Mouse (Mus musculus): ENCODE measurements around the gene Uvrag. TPM values are rescaled to one million over a fixed set of nuclear protein-coding genes. Genes with fewer than 3 reads are reported as not detected.

Uvrag gene
- total and polyA plus RNA-seq, 3 experiments: 13.1 to 29.9 (median 23.3) TPM

DNA sequence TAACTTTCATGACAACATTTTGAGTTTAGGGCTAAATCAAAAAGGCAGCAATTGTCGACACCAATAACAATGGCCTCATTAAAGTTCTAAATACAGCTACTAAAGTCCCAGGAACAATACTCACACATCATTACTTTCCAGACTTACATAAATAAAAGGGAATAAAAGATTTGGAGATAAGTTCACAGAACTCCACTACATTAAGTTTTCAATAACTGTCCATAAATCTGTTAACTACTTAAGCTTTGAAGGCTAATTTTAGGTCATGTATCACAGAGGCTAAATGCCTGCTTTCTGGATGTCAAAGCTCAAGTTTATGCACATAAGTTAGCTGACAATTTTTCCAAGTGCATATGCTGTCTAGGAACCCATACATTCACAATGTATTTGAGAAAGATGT is 184.3 kb downstream of the Uvrag start:
- no peak for ATAC-seq (ENCODE audit: extremely low read depth, insufficient number of reproducible peaks, low FRiP score, poor library complexity, severe bottlenecking)
- Histone ChIP-seq H3K4me1 (ENCODE audit: insufficient read depth, low read depth, low read length) (no peaks in the 10 kb centered on the region), H3K9me3 (replicated peaks) (no peaks in the 10 kb centered on the region), H3K27me3 (ENCODE audit: insufficient read depth, low read length) (no peaks in the 10 kb centered on the region), H3K36me3 (replicated peaks) (peaks cover 19% of the 10 kb centered on the region), H3K4me3 (ENCODE audit: low read depth, low read length) (no peak overlapping the region)
- TF ChIP-seq TAL1 (conservative IDR thresholded peaks at IDR 0.05; ENCODE audit: low read depth, low read length) (no peak), POLR2AphosphoS5 (IDR thresholded peaks at IDR 0.05; ENCODE audit: insufficient replicate concordance, low read depth, low read length) (no peak), CTCF (IDR thresholded peaks at IDR 0.05; ENCODE audit: low read depth, low read length) (no peak), GATA1 (IDR thresholded peaks at IDR 0.05; ENCODE audit: borderline replicate concordance, low read length) (no peak), GATA2 (IDR thresholded peaks at IDR 0.05; ENCODE audit: borderline replicate concordance, low read depth, low read length) (no peak)
- no peak for DNase-seq (ENCODE audit: low spot score)

DNA sequence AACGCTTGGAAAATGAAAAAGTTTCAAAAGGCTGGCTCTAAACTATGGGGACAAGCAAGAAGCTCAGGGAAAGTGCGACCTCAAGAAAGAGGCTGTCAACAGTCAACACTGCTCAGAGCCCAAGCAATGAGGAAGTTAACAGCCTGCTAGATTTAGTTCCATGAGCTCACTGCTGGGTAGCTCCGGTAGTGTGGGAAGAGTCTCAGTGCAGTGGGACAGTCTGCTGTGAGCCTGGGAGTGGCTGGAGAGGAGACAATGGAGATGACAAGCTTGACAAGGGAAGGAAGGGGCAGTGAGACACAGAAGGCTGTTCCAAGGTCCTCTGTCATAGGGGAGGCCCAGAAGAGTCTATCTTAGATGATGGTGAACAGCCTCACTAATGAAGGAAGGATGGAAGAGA is 187.3 kb downstream of the Uvrag start:
- TF ChIP-seq TAL1 (conservative IDR thresholded peaks at IDR 0.05; ENCODE audit: low read depth, low read length): no peak
- no peak for TF ChIP-seq POLR2AphosphoS5 (IDR thresholded peaks at IDR 0.05; ENCODE audit: insufficient replicate concordance, low read depth, low read length)
- TF ChIP-seq CTCF (IDR thresholded peaks at IDR 0.05; ENCODE audit: low read depth, low read length): no peak
- no peak for TF ChIP-seq GATA2 (IDR thresholded peaks at IDR 0.05; ENCODE audit: borderline replicate concordance, low read depth, low read length)
- no peak for TF ChIP-seq GATA1 (IDR thresholded peaks at IDR 0.05; ENCODE audit: borderline replicate concordance, low read length)
- Histone ChIP-seq H3K27me3 (ENCODE audit: insufficient read depth, low read length) (no peaks in the 10 kb centered on the region), H3K9me3 (replicated peaks) (no peaks in the 10 kb centered on the region), H3K36me3 (replicated peaks) (peaks cover 12% of the 10 kb centered on the region), H3K4me3 (ENCODE audit: low read depth, low read length) (no peak overlapping the region), H3K4me1 (ENCODE audit: insufficient read depth, low read depth, low read length) (no peaks in the 10 kb centered on the region)
- no peak for DNase-seq (ENCODE audit: low spot score)
- no peak for ATAC-seq (ENCODE audit: extremely low read depth, insufficient number of reproducible peaks, low FRiP score, poor library complexity, severe bottlenecking)

DNA sequence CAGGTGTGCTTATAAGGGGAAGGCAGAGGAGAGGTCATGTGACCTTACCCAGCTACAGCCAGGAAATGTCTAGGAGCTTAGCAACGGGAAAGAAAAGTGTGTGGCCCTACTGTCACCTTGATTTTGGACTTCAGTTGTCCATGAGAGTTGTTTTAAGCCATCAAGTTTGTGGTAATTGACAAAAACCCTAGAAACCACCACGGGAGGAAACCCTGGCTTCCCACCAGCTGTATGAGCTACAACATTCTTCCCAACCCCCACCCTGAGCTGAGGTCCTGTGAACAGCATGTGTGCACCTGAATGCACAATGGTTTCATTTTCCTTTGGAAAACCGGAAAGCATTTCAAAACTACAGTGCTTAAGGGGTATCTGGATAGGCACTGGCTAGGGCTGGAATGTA is 196.0 kb downstream of the Uvrag start:
- Histone ChIP-seq H3K36me3 (replicated peaks) (peaks cover 12% of the 10 kb centered on the region), H3K4me3 (ENCODE audit: low read depth, low read length) (no peak overlapping the region), H3K4me1 (ENCODE audit: insufficient read depth, low read depth, low read length) (no peaks in the 10 kb centered on the region), H3K9me3 (replicated peaks) (no peaks in the 10 kb centered on the region), H3K27me3 (ENCODE audit: insufficient read depth, low read length) (no peaks in the 10 kb centered on the region)
- ATAC-seq (ENCODE audit: extremely low read depth, insufficient number of reproducible peaks, low FRiP score, poor library complexity, severe bottlenecking): no peak
- no peak for TF ChIP-seq GATA1 (IDR thresholded peaks at IDR 0.05; ENCODE audit: borderline replicate concordance, low read length)
- no peak for TF ChIP-seq GATA2 (IDR thresholded peaks at IDR 0.05; ENCODE audit: borderline replicate concordance, low read depth, low read length)
- no peak for TF ChIP-seq POLR2AphosphoS5 (IDR thresholded peaks at IDR 0.05; ENCODE audit: insufficient replicate concordance, low read depth, low read length)
- DNase-seq (ENCODE audit: low spot score): no peak

DNA sequence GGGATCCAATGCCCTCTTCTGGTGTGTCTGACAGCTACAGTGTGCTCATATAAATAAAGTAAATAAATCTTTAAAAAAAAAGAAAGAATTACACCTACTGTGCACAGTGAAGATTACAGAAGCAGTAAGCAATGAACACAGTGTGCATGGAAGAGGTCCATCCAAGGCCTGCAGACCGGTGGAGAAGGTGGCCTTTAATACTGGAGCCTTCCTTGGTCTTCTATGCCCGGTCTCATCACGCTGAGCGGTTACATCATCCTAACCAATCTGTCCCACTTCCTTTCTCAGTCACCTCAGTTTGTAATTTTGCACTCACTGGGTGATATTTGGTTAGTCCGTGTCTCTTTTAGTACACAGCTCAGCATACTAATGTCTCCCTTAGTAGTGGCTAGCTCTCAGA is 197.3 kb downstream of the Uvrag start:
- peaks cover 17% of the 10 kb centered on the region for H3K36me3 ChIP-seq (replicated peaks)
- DNase-seq (ENCODE audit: low spot score): no peak
- no peaks in the 10 kb centered on the region for H3K9me3 ChIP-seq (replicated peaks)
- TF ChIP-seq GATA2 (IDR thresholded peaks at IDR 0.05; ENCODE audit: borderline replicate concordance, low read depth, low read length) (no peak), TAL1 (conservative IDR thresholded peaks at IDR 0.05; ENCODE audit: low read depth, low read length) (no peak), CTCF (IDR thresholded peaks at IDR 0.05; ENCODE audit: low read depth, low read length) (no peak), GATA1 (IDR thresholded peaks at IDR 0.05; ENCODE audit: borderline replicate concordance, low read length) (no peak), POLR2AphosphoS5 (IDR thresholded peaks at IDR 0.05; ENCODE audit: insufficient replicate concordance, low read depth, low read length) (no peak)
- no peak overlapping the region for H3K4me3 ChIP-seq (ENCODE audit: low read depth, low read length)
- H3K27me3 ChIP-seq (ENCODE audit: insufficient read depth, low read length): no peaks in the 10 kb centered on the region
- ATAC-seq (ENCODE audit: extremely low read depth, insufficient number of reproducible peaks, low FRiP score, poor library complexity, severe bottlenecking): no peak
- H3K4me1 ChIP-seq (ENCODE audit: insufficient read depth, low read depth, low read length): no peaks in the 10 kb centered on the region

DNA sequence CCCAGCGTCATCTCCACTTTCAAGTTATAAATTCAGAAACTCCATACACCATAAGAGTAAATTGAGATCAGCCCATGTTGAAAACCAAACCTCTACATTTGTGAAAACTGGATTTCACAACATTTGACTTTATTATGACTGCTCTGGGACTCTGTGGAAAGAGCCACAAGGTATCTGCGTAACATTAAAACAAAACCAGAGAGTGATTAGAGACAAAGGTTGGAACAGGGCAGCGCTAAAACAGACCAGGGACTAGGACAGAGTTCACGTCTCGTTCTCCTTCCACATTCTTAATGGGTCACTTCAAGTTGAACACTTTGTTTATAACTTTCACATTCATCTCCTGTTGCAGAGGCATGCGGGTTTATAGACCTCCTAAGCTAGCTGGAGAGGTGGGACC is 198.2 kb downstream of the Uvrag start:
- Histone ChIP-seq H3K27me3 (ENCODE audit: insufficient read depth, low read length) (no peaks in the 10 kb centered on the region), H3K9me3 (replicated peaks) (no peaks in the 10 kb centered on the region), H3K36me3 (replicated peaks) (peaks cover 20% of the 10 kb centered on the region), H3K4me1 (ENCODE audit: insufficient read depth, low read depth, low read length) (no peaks in the 10 kb centered on the region), H3K4me3 (ENCODE audit: low read depth, low read length) (no peak overlapping the region)
- TF ChIP-seq TAL1 (conservative IDR thresholded peaks at IDR 0.05; ENCODE audit: low read depth, low read length): no peak
- no peak for TF ChIP-seq GATA2 (IDR thresholded peaks at IDR 0.05; ENCODE audit: borderline replicate concordance, low read depth, low read length)
- TF ChIP-seq CTCF (IDR thresholded peaks at IDR 0.05; ENCODE audit: low read depth, low read length): no peak
- TF ChIP-seq GATA1 (IDR thresholded peaks at IDR 0.05; ENCODE audit: borderline replicate concordance, low read length): no peak
- TF ChIP-seq POLR2AphosphoS5 (IDR thresholded peaks at IDR 0.05; ENCODE audit: insufficient replicate concordance, low read depth, low read length): no peak
- ATAC-seq (ENCODE audit: extremely low read depth, insufficient number of reproducible peaks, low FRiP score, poor library complexity, severe bottlenecking) (no peak), DNase-seq (ENCODE audit: low spot score) (no peak)

DNA sequence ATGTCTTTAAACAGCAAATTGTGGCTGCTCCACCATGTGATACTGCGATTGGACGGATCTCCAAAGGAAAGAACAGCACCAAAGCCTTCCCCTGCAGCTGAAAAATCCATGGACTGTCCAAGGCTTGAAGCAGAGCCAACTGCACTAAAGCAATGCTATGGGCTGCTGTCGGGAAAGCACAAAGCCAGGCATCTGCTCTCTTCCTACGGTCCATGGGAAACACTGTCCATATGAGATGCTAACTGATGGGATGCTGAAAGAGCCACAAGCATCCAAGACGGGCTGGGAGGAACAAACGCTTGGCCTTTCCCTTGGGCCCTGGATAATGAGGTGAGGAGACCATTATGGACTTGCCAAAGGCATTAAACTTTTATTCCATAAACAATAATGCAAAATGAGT is 201.7 kb downstream of the Uvrag start:
- H3K9me3 ChIP-seq (replicated peaks): no peaks in the 10 kb centered on the region
- TF ChIP-seq TAL1 (conservative IDR thresholded peaks at IDR 0.05; ENCODE audit: low read depth, low read length) (no peak), GATA2 (IDR thresholded peaks at IDR 0.05; ENCODE audit: borderline replicate concordance, low read depth, low read length) (no peak), POLR2AphosphoS5 (IDR thresholded peaks at IDR 0.05; ENCODE audit: insufficient replicate concordance, low read depth, low read length) (no peak), GATA1 (IDR thresholded peaks at IDR 0.05; ENCODE audit: borderline replicate concordance, low read length) (no peak), CTCF (IDR thresholded peaks at IDR 0.05; ENCODE audit: low read depth, low read length) (no peak)
- H3K4me3 ChIP-seq (ENCODE audit: low read depth, low read length): no peak overlapping the region
- peaks cover 5% of the 10 kb centered on the region for H3K4me1 ChIP-seq (ENCODE audit: insufficient read depth, low read depth, low read length)
- ATAC-seq (ENCODE audit: extremely low read depth, insufficient number of reproducible peaks, low FRiP score, poor library complexity, severe bottlenecking): no peak
- no peaks in the 10 kb centered on the region for H3K27me3 ChIP-seq (ENCODE audit: insufficient read depth, low read length)
- DNase-seq (ENCODE audit: low spot score): no peak
- peaks cover 36% of the 10 kb centered on the region for H3K36me3 ChIP-seq (replicated peaks)

Measured in G1E (cell line).